Mouse (Mus musculus) kidney, postnatal 36 days (tissue): ENCODE data around the gene Diras1.
"Not testable (repeated sequence)": the region's sequence is repeated elsewhere in the genome, so short reads cannot be mapped to it uniquely, and the experiment has no call there.

Experiments used
- DNase-seq, 2 experiments: peaks; one replicate each; pipeline ENCODE4 v3.0.0; 2021 to 2022; ENCODE audit warnings: mixed read lengths in 2 of 2

Gene Diras1

DNA sequence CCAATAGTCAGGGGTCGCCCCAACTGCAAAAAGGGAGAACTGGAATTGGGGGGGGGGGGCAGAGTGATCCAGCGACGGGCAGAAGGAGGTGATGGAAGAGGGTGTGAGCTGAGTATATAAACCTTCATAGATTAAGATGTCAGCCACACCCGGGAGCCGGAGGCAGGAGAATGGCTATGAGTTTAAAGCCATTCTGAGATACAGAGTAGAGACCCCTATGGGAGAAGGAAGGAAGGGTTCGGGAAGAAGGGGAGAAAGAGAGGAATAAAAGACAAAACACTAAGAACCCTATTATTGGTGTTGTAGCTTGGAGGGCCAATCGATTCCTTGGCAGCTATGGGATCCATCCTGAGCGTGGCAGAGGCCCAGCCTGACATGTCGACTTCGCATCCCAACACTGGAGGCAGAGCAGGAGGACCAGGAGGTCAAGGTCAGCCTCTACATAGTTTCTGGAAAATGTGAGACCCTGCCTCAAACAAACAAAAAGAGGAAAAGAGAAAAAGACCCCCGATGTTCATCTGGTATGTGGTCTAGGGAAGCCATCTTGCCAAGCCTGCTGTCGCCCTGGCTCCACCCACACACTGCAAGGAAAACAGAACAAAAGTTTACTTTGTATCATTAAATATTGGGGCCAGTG, at the start of gene Diras1:
Gene Diras1 (minus strand): TSS at position 24 of the 637 bp plus-strand sequence.
- DNase-seq: no peak

- DNase-seq: peak in 1 of 2 experiments; percentile 25
Observed at GRCm38 (mm10) chr10:81073464-81073863, 48.0 kb upstream of the Diras1 start.

- DNase-seq: no peak
Observed at GRCm38 (mm10) chr10:81072290-81072689, 46.8 kb upstream of the Diras1 start.

DNA sequence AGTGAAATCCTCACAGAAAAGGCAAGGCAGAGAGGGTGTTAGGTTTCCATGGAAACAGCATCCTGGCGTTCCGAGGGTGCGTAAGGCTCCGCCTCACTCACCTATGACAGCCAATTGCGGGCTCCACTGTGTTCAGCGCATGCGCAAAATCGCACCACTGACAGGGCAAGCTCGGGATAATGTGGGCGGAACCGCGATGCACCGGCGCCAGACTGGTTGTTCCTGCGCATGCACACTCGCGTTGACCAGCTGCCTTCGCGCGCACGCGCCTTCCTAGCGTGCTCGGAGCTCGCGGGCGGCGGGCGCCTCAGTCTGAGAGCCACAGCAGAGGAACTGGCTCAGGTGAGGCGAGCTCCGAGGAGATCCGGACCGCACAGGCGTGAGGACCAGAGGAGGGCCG, 44.4 kb upstream of the Diras1 start, which contains the start of gene Thop1:
Gene Thop1 (plus strand): TSS at position 200 of the 400 bp plus-strand sequence.
- DNase-seq: peak; percentile 99

DNA sequence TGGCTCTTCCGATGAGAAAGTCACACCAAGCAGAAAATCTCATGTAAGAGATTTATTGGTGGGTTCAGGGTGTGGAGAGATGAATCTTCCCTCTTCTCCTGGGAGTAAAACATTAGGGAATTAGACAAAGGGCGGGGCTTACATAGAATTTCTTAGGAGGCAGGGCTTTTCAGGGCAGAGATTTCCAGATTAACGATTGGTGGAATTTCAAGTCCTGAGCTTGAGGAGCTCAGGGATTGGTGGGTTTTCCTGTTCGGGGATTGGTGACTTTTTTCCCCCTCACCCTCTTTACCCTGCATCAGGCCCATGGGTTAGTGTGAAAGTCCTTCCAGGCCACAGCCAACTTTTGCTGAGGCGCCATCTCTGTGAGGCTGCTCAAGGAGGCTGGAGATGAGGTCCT, 43.2 kb upstream of the Diras1 start:
- DNase-seq: no peak

DNA sequence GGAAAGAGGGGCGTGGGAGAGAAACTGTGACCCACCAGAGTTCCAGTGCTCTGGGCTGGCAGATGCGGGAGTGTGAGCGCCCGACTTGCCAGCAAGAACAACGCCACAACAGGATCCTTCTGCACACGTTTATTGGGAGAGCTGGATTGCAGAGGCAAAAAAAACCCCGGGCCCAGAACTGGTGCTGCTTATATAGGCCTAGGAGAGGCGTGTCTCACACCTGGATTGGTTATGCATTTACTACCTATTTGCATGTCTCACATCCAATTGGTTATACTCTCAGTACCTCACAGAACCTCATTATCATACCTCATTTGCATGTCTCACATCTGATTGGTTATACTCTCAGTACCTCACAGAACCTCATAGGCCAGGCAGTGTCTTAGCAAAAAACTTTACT, 39.1 kb upstream of the Diras1 start:
- not testable (repeated sequence) for DNase-seq

DNA sequence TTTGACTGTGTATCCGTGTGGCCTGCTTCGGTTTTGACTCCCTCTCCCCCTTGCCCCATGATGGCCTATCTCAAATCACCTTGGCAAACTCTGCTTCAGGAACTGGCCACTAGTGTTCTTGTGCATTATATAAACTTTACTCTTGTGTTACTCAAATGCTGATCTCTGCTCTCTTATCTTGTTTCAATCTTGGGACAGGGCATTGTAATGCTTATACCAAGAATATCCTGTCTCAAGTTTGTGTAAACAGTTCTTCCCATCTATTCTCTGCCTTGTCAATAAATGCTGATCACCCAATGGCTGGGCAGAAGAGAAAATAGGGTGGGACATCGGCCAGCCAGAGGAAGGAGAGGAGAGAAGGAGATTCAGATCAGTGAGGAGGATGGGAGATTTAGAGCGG, 37.2 kb upstream of the Diras1 start:
- no peak for DNase-seq

GRCm38 (mm10) chr10:81059603-81060543, 34.4 kb upstream of the Diras1 start, which contains the start of gene Sgta:
TSS of gene Sgta (minus strand) at chr10:81060181.
- DNase-seq: peak; percentile 100

DNA sequence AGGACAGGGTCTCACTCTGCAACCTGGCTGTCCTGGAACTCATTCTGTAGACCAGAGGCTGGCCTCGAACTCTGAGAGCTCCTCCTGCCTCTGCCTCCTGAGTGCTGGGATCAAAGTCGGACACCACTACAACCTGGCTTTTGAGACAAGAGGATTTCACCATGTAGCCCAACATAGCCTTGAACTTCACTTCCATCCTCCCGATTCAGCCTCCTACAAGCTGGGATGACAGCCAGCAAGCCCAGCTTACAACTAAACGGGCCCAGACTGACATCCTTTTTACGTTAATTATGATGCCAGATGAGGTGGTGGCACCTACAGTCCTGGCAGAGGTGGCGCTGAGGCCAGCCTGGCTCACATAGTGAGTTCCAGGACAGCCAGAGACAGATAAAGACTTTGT, 33.4 kb upstream of the Diras1 start:
- no peak for DNase-seq

GRCm38 (mm10) chr10:81057406-81058130, 32.1 kb upstream of the Diras1 start:
- DNase-seq: peak in 1 of 2 experiments; percentile 18

DNA sequence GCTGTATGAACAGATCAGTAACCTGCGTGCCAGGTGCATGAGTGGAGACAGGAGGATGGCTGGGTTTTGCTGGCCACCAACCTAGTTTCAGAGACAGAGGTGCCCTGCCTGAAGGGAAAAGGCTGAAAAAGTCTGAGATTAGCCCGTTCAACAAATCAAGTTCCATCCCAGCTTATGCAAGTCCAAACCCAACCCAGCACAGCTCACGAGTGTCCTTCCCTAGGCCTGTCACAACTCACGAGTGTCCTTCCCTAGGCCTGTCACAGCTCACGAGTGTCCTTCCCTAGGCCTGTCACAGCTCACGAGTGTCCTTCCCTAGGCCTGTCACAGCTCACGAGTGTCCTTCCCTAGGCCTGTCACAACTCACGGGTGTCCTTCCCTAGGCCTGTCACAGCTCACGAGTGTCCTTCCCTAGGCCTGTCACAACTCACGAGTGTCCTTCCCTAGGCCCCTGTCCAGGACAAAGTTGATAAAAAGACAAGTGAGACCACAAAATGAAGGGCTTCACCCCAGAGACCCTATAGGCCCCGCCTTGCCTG, 30.4 kb upstream of the Diras1 start:
- DNase-seq: not testable (repeated sequence)

GRCm38 (mm10) chr10:81055169-81055568, 29.7 kb upstream of the Diras1 start:
- DNase-seq: no peak

- DNase-seq: no peak
Observed at GRCm38 (mm10) chr10:81052577-81052976, 27.1 kb upstream of the Diras1 start.

DNA sequence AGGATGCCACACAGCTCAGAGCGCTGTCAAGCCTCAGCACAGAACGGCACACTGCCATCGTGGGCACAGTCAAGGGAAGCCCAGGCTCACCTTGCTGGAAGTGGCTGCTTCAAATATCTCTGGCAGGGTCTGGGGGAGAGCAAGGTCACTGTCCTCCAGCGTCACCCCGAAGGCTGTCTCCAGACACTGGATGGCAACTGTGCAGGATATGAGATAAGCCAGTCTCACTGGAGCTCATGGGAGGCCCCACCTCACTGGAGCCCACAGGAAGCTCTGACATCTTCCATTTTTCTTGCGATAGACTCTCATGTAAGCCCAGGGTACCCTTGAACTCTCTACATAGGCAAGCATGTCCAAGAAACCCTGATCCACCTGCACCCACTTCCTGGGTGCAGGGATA, 25.7 kb upstream of the Diras1 start:
- DNase-seq: no peak

DNA sequence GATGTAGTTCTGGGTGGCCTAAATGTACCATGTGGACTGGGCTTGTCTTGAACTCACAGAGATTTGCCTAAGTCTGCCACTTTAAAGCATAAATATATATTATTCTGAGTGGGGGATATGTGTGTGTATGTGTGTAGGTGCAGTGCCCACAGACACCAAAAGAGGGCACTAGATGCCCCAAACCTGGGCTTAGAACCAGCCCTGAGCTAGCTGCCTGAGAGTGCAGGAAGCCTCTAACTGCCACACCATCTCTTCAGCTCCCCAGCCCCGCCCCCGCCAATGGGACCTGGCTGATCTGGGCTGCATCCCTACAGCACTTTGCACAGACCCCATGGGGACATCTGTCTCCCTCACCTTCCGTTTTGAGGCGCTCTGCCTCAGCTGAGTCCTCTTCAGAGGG, 25.2 kb upstream of the Diras1 start:
- peak in 1 of 2 experiments; percentile 46 for DNase-seq

DNA sequence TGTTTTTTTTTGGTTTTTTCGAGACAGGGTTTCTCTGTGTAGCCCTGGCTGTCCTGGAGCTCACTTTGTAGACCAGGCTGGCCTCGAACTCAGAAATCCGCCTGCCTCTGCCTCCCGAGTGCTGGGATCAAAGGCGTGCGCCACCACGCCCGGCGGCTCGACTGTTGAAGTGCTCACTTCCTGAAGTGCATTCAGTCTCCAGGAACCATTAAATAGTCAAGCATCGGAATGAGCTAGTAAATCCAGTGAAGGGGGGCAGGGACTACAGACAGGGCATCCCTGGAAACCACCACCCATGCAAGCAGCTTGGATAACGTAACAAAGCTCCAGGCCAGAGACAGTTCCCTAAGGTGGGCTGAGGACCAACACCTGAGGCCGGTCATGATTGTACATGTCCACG, 19.8 kb upstream of the Diras1 start:
- DNase-seq: not testable (repeated sequence)

- peak; percentile 59 to 84 for DNase-seq
Observed at GRCm38 (mm10) chr10:81041458-81042175, 16.2 kb upstream of the Diras1 start.

DNA sequence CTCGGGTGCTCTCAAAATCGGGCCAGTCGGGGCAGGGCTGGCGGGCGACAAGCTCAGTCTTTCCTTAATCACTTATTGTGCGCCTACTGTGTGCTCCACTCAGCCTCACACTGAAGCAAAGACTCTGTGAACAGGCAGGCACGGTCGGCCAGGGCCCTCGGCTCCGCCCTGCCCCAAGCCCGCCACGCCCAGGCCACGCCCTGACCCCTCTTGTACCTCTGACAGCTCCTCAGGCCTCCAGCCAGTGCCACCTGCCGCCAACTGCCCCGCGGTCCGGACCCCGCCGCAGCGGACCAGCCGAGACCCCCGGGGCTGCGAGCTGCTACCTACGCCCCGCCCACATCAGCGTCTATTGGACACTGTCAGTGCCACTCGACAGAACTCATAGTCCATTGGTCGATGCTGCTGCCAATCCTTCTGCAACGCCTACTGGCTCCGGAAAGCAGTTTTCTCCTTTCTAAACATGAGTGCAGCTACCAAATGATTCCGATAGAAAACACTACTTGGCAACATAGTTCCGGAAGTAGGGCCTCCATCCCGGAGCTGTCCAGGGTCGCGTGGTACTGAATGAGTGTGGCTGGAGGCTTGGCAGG, 11.6 kb upstream of the Diras1 start, which contains the start of gene Slc39a3:
Gene Slc39a3 (minus strand): TSS at position 439 of the 593 bp plus-strand sequence.
- peak; percentile 98 to 99 for DNase-seq

DNA sequence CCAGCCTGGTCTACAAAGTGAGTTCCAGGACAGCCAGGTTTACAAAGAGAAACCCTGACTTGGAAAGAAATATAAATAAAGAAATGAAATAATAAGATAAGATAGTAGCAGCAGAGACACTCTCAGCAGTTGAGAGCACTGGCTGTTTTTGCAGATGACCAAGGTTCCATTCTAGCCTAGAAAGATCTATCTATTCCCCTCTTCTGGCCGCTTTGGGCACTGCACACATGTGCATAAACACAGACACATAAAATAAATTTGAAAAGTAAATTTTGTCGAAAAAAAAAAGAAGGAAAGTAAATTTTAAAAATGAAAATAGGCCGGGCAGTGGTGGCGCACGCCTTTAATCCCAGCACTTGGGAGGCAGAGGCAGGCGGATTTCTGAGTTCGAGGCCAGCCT, 10.8 kb upstream of the Diras1 start:
- DNase-seq: peak in 1 of 2 experiments; percentile 61

DNA sequence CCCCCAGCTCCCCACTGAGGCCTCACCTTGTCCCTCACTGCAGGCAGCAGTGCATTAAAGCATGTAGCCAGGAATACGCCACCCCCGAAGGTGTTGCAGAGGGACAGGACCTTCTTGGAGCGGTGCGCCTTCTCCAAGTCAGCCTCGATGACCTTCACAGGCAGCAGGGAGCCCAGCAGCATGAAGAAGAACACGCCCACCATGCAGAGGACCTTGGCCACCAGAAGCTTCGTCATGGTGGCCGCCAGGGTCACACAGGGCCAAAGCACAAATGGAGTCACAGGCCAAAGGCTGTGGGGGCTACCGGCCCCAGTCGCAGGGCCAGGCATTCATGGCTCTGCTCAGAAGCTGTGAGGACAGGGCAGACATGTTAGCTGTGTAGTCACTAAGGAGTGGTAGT, 8.1 kb upstream of the Diras1 start:
- DNase-seq: no peak

DNA sequence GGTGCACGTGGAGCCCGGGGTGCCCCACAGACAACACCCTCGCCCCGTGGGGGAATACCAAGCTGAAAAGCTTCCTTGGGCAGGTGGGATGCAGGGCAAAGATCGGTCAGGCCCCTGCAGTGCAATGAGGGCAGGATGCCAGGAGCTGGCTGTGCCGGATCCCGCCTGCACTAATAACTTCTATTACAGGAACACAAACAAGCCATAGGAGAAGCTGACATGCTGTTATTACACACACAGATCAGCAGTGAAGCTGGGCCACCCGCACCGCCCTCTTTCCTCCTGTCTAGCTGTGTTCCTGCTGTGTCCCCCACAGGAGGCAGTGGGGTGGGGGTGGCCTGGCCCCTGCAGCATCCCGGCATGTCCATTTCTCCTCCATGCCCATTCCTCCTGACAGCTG, 3.6 kb upstream of the Diras1 start:
- no peak for DNase-seq

DNA sequence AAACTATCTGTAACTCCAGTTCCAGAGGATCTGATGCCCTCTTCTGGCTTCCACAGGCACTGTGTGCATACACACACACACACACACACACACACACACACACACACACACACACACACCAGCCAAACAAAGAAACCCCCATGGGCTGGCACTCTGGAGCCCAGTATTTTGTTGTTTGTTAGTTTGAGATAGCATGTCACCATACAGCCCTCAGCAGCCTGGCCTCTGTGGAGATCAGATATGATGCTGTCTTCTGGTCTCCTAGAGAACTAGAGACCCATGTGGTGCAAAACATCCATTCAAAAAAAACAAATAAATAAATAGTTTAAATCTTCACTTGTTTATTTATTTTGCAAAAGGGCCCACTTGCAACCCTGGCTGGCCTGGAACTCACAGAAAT, 2.8 kb upstream of the Diras1 start:
- DNase-seq: no peak
